Mouse (Mus musculus): Measurements from ENCODE around the gene 1700016K19Rik. TPM values are rescaled to one million over a fixed set of nuclear protein-coding genes. Genes with fewer than 3 reads are reported as not detected.

1700016K19Rik gene
- polyA plus RNA-seq, 3 experiments from 2014 or later, result 0.62 TPM; not detected in 2

DNA sequence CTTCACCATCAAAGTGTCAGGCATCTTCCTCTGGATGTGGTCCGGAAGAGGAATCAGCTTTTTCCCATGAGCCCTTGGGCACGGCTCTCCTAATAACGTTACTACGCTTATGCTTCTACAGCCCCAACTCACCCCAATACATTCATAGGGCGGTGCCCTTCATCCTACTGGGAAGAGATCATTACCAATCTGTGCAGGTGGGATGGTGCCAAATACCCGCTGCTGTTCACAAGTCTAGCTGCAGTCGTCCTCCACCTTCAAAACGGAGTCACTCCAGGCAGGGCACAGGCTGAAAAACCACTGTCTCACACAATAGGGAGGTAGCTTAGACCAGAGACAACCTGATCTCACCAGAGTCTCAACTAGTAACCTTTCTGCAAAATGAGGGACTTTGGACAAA is 35.5 kb downstream of the 1700016K19Rik start:
- ATAC-seq, result no peak

DNA sequence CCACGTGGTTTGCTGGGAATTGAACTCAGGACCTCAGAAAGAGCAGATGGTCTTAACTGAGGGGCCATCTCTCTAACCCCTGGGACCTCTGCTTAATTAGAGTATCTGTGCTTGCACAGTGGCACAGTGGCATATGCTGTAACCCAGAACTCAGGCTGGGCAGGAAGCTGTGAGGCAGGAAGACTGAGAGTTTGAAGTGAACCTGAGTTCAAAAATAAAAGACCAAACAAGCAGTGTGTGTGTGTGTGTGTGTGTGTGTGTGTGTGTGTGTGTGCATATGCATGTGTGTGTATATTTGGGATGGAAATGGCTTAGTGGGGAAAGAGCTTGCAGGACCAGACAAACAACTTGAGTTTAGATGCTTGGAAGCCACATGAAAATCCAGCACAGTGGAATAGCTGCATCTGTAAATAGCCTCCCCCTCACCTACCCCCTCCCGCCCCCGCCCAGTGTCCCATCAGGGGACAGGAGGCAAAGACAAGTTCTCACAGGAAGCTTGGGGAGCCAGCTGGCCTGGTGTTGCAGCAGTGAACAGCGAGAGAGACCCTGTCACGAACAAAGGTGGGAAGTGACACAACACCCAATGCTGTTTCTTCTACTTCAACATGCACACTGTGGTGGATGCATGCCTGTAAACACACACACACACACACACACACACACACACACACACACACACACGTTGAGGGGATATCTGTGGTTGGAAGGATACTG is 38.0 kb downstream of the 1700016K19Rik start:
- no peak for ATAC-seq

GRCm38 (mm10) chr11:76039271-76040053 is 39.8 kb downstream of the 1700016K19Rik start:
- no peak for ATAC-seq

GRCm38 (mm10) chr11:76040106-76040505 is 40.4 kb downstream of the 1700016K19Rik start:
- ATAC-seq, result no peak

- no peak for ATAC-seq
These were observed 41.2 kb downstream of the 1700016K19Rik start for GRCm38 (mm10) chr11:76040761-76041376.

- ATAC-seq, result no peak
These were observed 42.4 kb downstream of the 1700016K19Rik start for GRCm38 (mm10) chr11:76042041-76042638.

DNA sequence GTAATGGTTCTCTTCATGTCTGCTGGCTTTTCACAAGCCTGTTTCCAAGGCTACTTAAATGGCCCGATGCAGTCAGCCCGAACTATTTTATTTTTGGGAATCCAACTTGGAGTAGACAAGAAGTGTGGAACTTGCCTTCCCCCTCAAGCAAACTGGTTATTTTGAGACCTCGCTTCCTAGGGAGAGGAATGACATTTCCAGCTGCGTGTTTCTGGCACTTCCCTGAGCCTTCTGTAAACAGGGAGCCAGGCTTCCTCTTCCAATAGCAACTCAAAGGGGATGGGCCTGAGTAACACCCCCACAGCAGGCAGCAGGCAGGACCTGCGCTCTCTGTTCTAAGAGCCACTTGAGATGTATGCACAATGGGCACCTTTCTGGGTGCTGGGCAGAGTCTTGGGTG is 43.2 kb downstream of the 1700016K19Rik start:
- ATAC-seq, result no peak

- ATAC-seq, result no peak
These were observed 44.8 kb downstream of the 1700016K19Rik start for GRCm38 (mm10) chr11:76044468-76044867.

DNA sequence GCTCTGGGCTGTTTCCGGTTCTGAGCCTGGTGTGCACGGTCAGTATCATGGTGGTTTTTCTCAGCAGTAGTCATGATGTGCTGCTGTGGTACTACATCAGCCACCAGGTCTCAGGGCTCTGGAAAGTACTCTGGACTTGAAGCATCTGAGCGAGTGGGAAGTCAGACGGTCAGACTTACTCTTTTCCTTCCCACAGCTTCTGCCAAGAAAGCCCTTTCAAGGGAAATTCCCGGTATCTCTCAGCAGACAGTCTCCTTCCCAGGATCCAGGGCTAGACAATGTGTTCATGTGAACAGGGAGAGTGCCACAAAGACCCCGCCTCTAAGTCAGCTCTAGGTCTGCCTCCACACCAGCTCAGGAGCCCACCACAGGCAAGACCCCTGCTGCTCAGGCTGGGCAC is 45.7 kb downstream of the 1700016K19Rik start:
- no peak for ATAC-seq

DNA sequence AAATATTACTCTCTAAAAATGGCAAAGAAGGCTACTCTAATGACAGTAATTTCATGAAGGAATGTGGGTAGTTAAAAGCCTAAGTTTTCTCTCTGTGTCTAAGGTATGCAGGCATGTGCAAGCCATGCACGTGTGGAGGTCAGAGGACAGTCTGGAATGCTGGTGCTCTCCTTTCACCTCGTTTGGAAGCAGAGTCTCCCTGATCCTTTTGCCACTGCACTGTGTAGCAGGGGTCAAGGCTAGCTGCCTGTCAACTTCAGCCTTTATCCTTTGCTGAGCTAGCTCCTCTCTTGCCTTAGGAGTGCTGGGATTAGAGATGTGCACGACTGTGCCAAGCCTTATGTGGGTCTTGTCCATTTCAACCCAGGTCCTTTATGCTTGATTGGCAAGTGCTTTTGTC is 50.8 kb downstream of the 1700016K19Rik start:
- ATAC-seq, result no peak

DNA sequence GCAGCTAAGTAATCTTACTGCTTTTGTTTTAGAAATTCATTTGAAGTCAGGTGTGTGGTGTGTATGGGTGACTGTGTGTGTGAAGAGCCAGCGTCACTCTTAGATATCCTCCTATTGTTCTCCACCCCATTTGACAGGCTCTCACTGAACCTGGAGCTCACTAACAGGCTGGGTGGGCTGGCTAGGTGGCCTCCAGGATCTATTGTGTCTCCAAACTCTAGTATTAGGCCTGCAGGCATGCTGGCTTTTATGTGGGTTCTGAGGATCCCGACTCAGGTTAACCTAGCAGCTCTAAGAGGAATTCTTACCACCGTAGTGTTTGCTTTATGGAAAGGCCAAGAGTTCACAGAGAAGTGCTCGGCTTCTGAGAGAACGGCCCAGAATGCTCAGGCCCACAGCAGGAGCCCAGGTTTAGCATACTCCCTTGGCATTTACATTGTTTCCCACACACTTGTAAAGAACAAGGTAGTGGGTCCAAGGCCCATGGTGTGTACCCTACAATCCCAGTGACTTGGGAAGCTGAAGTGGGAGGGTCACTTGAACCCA is 51.3 kb downstream of the 1700016K19Rik start:
- ATAC-seq, result no peak

GRCm38 (mm10) chr11:76052496-76052895 is 52.8 kb downstream of the 1700016K19Rik start:
- ATAC-seq, result no peak

Other genes with a start within 250 kb of the 1700016K19Rik start
- gene Doc2b, start 203.9 kb upstream of the 1700016K19Rik start, polyA plus RNA-seq (2017; shearing (Covaris generic)), result not detected
- 1 to 10 TPM; 5.6 to 7.4 (median 6.7) TPM for gene Rph3al, start 61.5 kb upstream of the 1700016K19Rik start, polyA plus RNA-seq (2017; shearing (Covaris generic))
- 10 to 100 TPM in 2 of 3 experiments, 1 to 10 TPM in 1; 7.9 to 25.3 (median 24.8) TPM for gene Rflnb, start 27.9 kb downstream of the 1700016K19Rik start, polyA plus RNA-seq (2017; shearing (Covaris generic))
- gene Vps53, start 179.7 kb downstream of the 1700016K19Rik start, polyA plus RNA-seq (2017; shearing (Covaris generic)), result 10 to 100 TPM; 41.0 to 62.8 (median 49.8) TPM
- gene Fam57a, start 179.8 kb downstream of the 1700016K19Rik start, polyA plus RNA-seq (2017; shearing (Covaris generic)), result 1 to 10 TPM; 2.5 to 4.5 (median 3.6) TPM
- gene Dbil5, start 217.7 kb downstream of the 1700016K19Rik start, polyA plus RNA-seq (2017; shearing (Covaris generic)), result 1 to 10 TPM in 1 of 3 experiments, not detected in 2; 1.0 TPM
- gene Gemin4, start 217.8 kb downstream of the 1700016K19Rik start, polyA plus RNA-seq (2017; shearing (Covaris generic)), result 10 to 100 TPM in 2 of 3 experiments, 1 to 10 TPM in 1; 8.3 to 13.4 (median 11.0) TPM
- 10 to 100 TPM in 2 of 3 experiments, 1 to 10 TPM in 1; 9.4 to 14.2 (median 12.9) TPM for gene Mrm3, start 243.8 kb downstream of the 1700016K19Rik start, polyA plus RNA-seq (2017; shearing (Covaris generic))
- gene Glod4, start 243.8 kb downstream of the 1700016K19Rik start, polyA plus RNA-seq (2017; shearing (Covaris generic)), result 100 to 1,000 TPM in 1 of 3 experiments, 10 to 100 TPM in 2; 83.0 to 101 (median 84.6) TPM

Measured in inflammation-experienced regulatory T-cells, adult 6 months (primary cell).